Mouse (Mus musculus) gastrocnemius, postnatal 36 days (tissue): Measurements from ENCODE around the gene Btbd10. TPM values are rescaled to one million over a fixed set of nuclear protein-coding genes. Genes with fewer than 3 reads are reported as not detected.
A peak's percentile ranks its signal among the peaks of the same experiment; 100 is the strongest.

ENCODE experiments used
- DNase-seq, 2 experiments: peaks; one replicate each; pipeline ENCODE4 v3.0.0; 2022
- intact Hi-C: fragments of 180-260 bp; cut with DNase I; formaldehyde crosslinking; loops from one replicate; pipeline ENCODE4 v1.15.1; 2025
- long read RNA-seq, 2 experiments: library from polyadenylated mRNA; stranded (forward); transcript quantifications; one replicate each; pipeline ENCODE4 v2.0.0; 2021
- total RNA-seq, 2 experiments: library from RNA; stranded (reverse); gene quantifications; 2 replicates each; pipeline ENCODE4 v1.2.3; 2021

Btbd10 gene
- 1 to 10 TPM; 4.9 to 6.3 TPM for total RNA-seq
- long read RNA-seq, experiment 1, partial matches to known transcripts: 1 of 8 reads
- long read RNA-seq, experiment 1, other reads (novel, unspliced or antisense): 4 of 8 reads
- long read RNA-seq, experiment 2, partial matches to known transcripts: 0 of 8 reads
- long read RNA-seq, experiment 2, other reads (novel, unspliced or antisense): 7 of 8 reads

- intact Hi-C loops: no loop called here
- peak; percentile 94 to 97 for DNase-seq
Measured at GRCm38 (mm10) chr7:113368746-113369619, at the start of gene Btbd10. Btbd10 (minus strand) TSS chr7:113369392.

- intact Hi-C loops: no loop called here
Measured at GRCm38 (mm10) chr7:113416536-113416935, 47.3 kb upstream of the Btbd10 start.

GRCm38 (mm10) chr7:113415256-113415655 is 46.1 kb upstream of the Btbd10 start:
- intact Hi-C loops: no loop called here
- DNase-seq: no peak

More at GRCm38 (mm10) chr7:113416536-113416935, 47.3 kb upstream of the Btbd10 start:
- DNase-seq: no peak

GRCm38 (mm10) chr7:113408712-113409111 is 39.5 kb upstream of the Btbd10 start:
- no peak for DNase-seq
- intact Hi-C loops: no loop called here

GRCm38 (mm10) chr7:113398083-113398482 is 28.9 kb upstream of the Btbd10 start:
- intact Hi-C loops: no loop called here
- no peak for DNase-seq

GRCm38 (mm10) chr7:113396661-113397060 is 27.5 kb upstream of the Btbd10 start:
- no peak for DNase-seq
- intact Hi-C loops: no loop called here

GRCm38 (mm10) chr7:113391619-113392018 is 22.4 kb upstream of the Btbd10 start:
- no peak for DNase-seq
- intact Hi-C loops: no loop called here

- DNase-seq: no peak
- intact Hi-C loops: no loop called here
Measured at GRCm38 (mm10) chr7:113388470-113388869, 19.3 kb upstream of the Btbd10 start, which contains the start of gene Pth. Pth (minus strand) TSS chr7:113388570.

- intact Hi-C loops: loop anchor here (2.0 to 10.0 kb wide), 2 partner anchors 217 to 647 kb away; no protein-coding TSS in a partner anchor
- DNase-seq: peak; percentile 27 to 54
Measured at GRCm38 (mm10) chr7:113377875-113378658, 8.9 kb upstream of the Btbd10 start.

GRCm38 (mm10) chr7:113372682-113373081 is 3.5 kb upstream of the Btbd10 start:
- intact Hi-C loops: loop anchor here (10.0 kb wide), 1 partner anchor 652 kb away; no protein-coding TSS in a partner anchor
- no peak for DNase-seq

GRCm38 (mm10) chr7:113369620-113370340 is 588 bp upstream of the Btbd10 start:
- peak in 1 of 2 experiments; percentile 41 for DNase-seq
- intact Hi-C loops: loop anchor here (10.0 kb wide), 1 partner anchor 655 kb away; no protein-coding TSS in a partner anchor

GRCm38 (mm10) chr7:113367440-113367839 is 1.8 kb downstream of the Btbd10 start:
- intact Hi-C loops: no loop called here
- no peak for DNase-seq

- intact Hi-C loops: no loop called here
- DNase-seq: no peak
Measured at GRCm38 (mm10) chr7:113349089-113349488, 20.1 kb downstream of the Btbd10 start.

GRCm38 (mm10) chr7:113347694-113348093 is 21.5 kb downstream of the Btbd10 start:
- DNase-seq: no peak
- intact Hi-C loops: no loop called here

- intact Hi-C loops: no loop called here
- DNase-seq: no peak
Measured at GRCm38 (mm10) chr7:113347271-113347670, 21.9 kb downstream of the Btbd10 start.

GRCm38 (mm10) chr7:113335250-113335649 is 33.9 kb downstream of the Btbd10 start:
- no peak for DNase-seq
- intact Hi-C loops: no loop called here

- DNase-seq: no peak
- intact Hi-C loops: no loop called here
Measured at GRCm38 (mm10) chr7:113334036-113334435, 35.2 kb downstream of the Btbd10 start.

- DNase-seq: no peak
- intact Hi-C loops: no loop called here
Measured at GRCm38 (mm10) chr7:113320128-113320527, 49.1 kb downstream of the Btbd10 start.

GRCm38 (mm10) chr7:113311784-113312183 is 57.4 kb downstream of the Btbd10 start:
- intact Hi-C loops: loop anchor here (5.0 kb wide), 1 partner anchor 169 kb away; no protein-coding TSS in a partner anchor
- no peak for DNase-seq

- DNase-seq: no peak
- intact Hi-C loops: loop anchor here (5.0 kb wide), 1 partner anchor 168 kb away; no protein-coding TSS in a partner anchor
Measured at GRCm38 (mm10) chr7:113310136-113310535, 59.1 kb downstream of the Btbd10 start.
